Mouse (Mus musculus) layer of hippocampus, adult 2 months (tissue): ENCODE measurements around the gene Ggct. TPM values are rescaled to one million over a fixed set of nuclear protein-coding genes. Genes with fewer than 3 reads are reported as not detected.

ENCODE experiments used
- DNase-seq, 2 experiments: peaks; one replicate each; pipeline ENCODE4 v3.0.0; 2022; ENCODE audit warnings: low spot score in 2 of 2
- H3K27ac ChIP-seq: fragments of 200-600 bp; 2 replicates; pipeline ENCODE4 v1.8.1; 2022
- H3K4me3 ChIP-seq: fragments of 200-600 bp; 2 replicates; pipeline ENCODE4 v1.8.1; 2022; ENCODE audit warnings: mild to moderate bottlenecking
- CTCF ChIP-seq: fragments of 200-600 bp; conservative IDR thresholded peaks from 2 replicates; pipeline ENCODE4 v1.8.1; 2022; ENCODE audit warnings: antibody characterized with exemption, mild to moderate bottlenecking, moderate library complexity
- long read RNA-seq, 2 experiments: library from polyadenylated mRNA; stranded (forward); transcript quantifications; one replicate each; pipeline ENCODE4 v2.0.0; 2021; ENCODE audit warnings: borderline mapping rate in 2 of 2
- total RNA-seq, 2 experiments: library from RNA; stranded (reverse); gene quantifications; 2 replicates each; pipeline ENCODE4 v1.2.3; 2021

The Ggct gene
- total RNA-seq, result 10 to 100 TPM; 36.0 to 38.0 TPM
- long read RNA-seq, experiment 1, transcript Ggct-202 (4 exons, 3,960 nt), result major isoform, 5 of 9 reads
- long read RNA-seq, experiment 1, partial matches to known transcripts, result 1 of 9 reads
- long read RNA-seq, experiment 1, other reads (novel, unspliced or antisense), result 2 of 9 reads
- long read RNA-seq, experiment 2, partial matches to known transcripts, result 0 of 4 reads
- long read RNA-seq, experiment 2, other reads (novel, unspliced or antisense), result 2 of 4 reads

- Histone ChIP-seq H3K4me3 (peak within 1 kb of the TSS; percentile 69), H3K27ac (peak within 1 kb of the TSS; percentile 89)
- DNase-seq, result peak; percentile 94 to 97
- TF ChIP-seq CTCF, result peak; percentile 77
Measured at GRCm38 (mm10) chr6:54992734-54993260, at the start of gene Ggct. Gene Ggct (minus strand): TSS chr6:54992950.

GRCm38 (mm10) chr6:55040031-55040430 is 47.3 kb upstream of the Ggct start:
- no peak for DNase-seq
- no peak for TF ChIP-seq CTCF
- Histone ChIP-seq H3K27ac (no peak overlapping the region), H3K4me3 (no peak overlapping the region; the same call in 1 of the 2 replicates)

GRCm38 (mm10) chr6:55039446-55039783 is 46.7 kb upstream of the Ggct start:
- no peak for TF ChIP-seq CTCF
- Histone ChIP-seq H3K4me3 (peak overlapping the region; percentile 73; the same call in 1 of the 2 replicates), H3K27ac (no peak overlapping the region)
- DNase-seq, result no peak

GRCm38 (mm10) chr6:55038671-55039445 is 46.1 kb upstream of the Ggct start:
- TF ChIP-seq CTCF, result no peak; the same call in 1 of the 2 replicates
- DNase-seq, result no peak
- H3K4me3 ChIP-seq, result peak overlapping the region; percentile 73
- peak overlapping the region; percentile 97 for H3K27ac ChIP-seq

- peak; percentile 87 to 89 for DNase-seq
- peak; percentile 42; the same call in 1 of the 2 replicates for TF ChIP-seq CTCF
- Histone ChIP-seq H3K27ac (peak within 1 kb of the TSS; percentile 97), H3K4me3 (peak within 1 kb of the TSS; percentile 73)
Measured at GRCm38 (mm10) chr6:55037799-55038670, 45.3 kb upstream of the Ggct start, which contains the start of gene Gars. Gene Gars (plus strand): TSS chr6:55038007.

GRCm38 (mm10) chr6:55036731-55037130 is 44.0 kb upstream of the Ggct start:
- no peak for TF ChIP-seq CTCF
- Histone ChIP-seq H3K27ac (no peak overlapping the region), H3K4me3 (no peak overlapping the region)
- no peak for DNase-seq

GRCm38 (mm10) chr6:55027642-55028041 is 34.9 kb upstream of the Ggct start:
- no peak for TF ChIP-seq CTCF
- DNase-seq, result no peak
- H3K4me3 ChIP-seq, result no peak overlapping the region
- no peak overlapping the region for H3K27ac ChIP-seq

- H3K27ac ChIP-seq, result no peak overlapping the region
- TF ChIP-seq CTCF, result no peak
Measured at GRCm38 (mm10) chr6:55021806-55022205, 29.1 kb upstream of the Ggct start.

GRCm38 (mm10) chr6:55018417-55018816 is 25.7 kb upstream of the Ggct start:
- TF ChIP-seq CTCF, result no peak
- Histone ChIP-seq H3K4me3 (no peak overlapping the region), H3K27ac (no peak overlapping the region)
- no peak for DNase-seq

More at GRCm38 (mm10) chr6:55021806-55022205, 29.1 kb upstream of the Ggct start:
- no peak for DNase-seq
- H3K4me3 ChIP-seq, result no peak overlapping the region

GRCm38 (mm10) chr6:55016710-55017583 is 24.2 kb upstream of the Ggct start:
- no peak overlapping the region for H3K4me3 ChIP-seq
- DNase-seq, result peak; percentile 68 to 76
- TF ChIP-seq CTCF, result peak; percentile 88
- no peak overlapping the region for H3K27ac ChIP-seq

- H3K27ac ChIP-seq, result no peak overlapping the region
- peak in 1 of 2 experiments; percentile 29 for DNase-seq
- TF ChIP-seq CTCF, result peak; percentile 75
- no peak overlapping the region for H3K4me3 ChIP-seq
Measured at GRCm38 (mm10) chr6:55016236-55016635, 23.5 kb upstream of the Ggct start.

GRCm38 (mm10) chr6:55014184-55014583 is 21.4 kb upstream of the Ggct start:
- Histone ChIP-seq H3K4me3 (no peak overlapping the region), H3K27ac (no peak overlapping the region)
- TF ChIP-seq CTCF, result no peak
- DNase-seq, result no peak
